Mouse (Mus musculus) ovary, postnatal 36 days (tissue): ENCODE measurements around the gene Lrp5.
A peak's percentile ranks its signal among the peaks of the same experiment; 100 is the strongest.

Source experiments
- DNase-seq: peaks from one replicate; pipeline ENCODE4 v3.0.0; 2022; ENCODE audit warnings: low spot score, mixed read lengths

Lrp5 gene

DNA sequence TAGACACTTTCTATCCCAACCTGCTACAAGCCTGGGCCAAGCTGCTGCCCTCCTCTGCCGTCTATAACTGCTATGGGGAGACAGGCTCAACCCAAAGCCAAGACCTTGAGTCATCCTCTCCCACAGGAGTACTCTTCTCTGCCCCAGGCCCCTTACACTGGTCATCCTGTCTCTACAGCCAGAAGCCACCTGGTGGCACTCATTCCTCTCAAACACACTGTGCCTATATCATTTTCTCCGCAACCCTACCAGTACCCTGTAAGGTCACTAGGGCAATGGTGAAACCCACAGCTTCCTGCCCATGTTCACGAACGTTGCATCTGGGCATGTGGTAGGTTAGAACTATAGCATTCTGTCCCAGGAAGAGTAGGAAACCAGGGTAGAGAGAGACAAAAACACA, 31.4 kb downstream of the Lrp5 start:
- DNase-seq, result no peak

- DNase-seq, result peak; percentile 55
Observed at GRCm38 (mm10) chr19:3654058-3654457, 32.3 kb downstream of the Lrp5 start.

DNA sequence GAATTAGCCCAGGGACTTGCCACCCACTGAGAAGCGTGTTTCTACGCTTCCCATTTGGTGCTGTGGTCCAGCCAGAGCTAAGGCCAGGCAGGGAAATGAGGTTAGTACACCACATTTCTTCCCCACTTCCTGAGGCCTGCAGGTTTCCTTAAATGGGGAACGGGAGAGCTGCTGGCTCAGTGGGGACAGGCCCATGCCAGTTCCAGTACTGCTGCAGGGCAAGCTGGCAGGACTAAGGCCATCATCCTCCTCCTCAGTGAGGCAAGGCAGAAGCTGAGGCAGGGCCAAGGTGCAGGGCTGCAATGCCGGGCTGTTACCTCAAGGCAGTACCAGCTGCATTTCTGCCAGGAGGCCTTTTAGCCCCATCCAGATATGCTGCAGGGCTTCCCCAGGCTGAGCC, 32.9 kb downstream of the Lrp5 start:
- no peak for DNase-seq

- no peak for DNase-seq
Observed at GRCm38 (mm10) chr19:3651989-3652388, 34.4 kb downstream of the Lrp5 start.

DNA sequence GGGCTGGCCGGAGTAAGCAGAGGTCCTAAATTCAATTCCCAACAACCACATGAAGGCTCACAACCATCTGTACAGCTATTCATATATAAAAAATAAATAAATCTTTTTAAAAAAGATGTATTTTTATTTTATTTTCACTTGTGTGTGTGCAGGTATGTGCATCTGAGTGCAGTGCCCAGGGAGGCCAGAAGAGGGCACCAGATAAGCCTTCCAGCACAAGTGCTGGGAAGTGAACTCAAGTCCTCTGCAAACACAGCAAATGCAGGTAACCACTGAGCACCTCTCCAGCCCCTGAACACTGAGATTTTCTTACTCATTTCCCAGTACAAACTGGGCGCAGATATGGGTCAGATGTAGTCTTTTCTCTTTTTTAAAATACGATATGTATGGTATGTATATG, 35.1 kb downstream of the Lrp5 start:
- no peak for DNase-seq

DNA sequence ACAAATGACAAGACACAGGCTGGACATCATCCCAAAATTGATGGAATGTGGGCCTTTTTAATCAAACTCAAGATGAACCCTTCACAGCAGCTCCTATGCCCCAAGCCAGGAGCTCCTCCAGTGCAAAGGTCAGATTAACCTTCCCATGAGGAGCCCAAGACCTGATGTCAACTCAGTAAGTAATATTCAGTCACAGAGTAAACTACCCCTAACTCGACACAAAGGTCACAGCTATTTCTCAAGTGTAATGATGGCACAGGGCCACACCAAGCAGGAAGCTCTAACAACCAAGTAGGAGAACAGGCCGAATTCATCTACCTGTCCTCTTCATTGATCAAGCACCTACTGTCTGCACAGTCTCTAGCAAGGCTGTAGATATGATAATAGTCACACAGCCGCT, 35.9 kb downstream of the Lrp5 start:
- no peak for DNase-seq

GRCm38 (mm10) chr19:3648830-3649450, 37.4 kb downstream of the Lrp5 start:
- DNase-seq, result no peak

- no peak for DNase-seq
Observed at GRCm38 (mm10) chr19:3647999-3648398, 38.4 kb downstream of the Lrp5 start.

GRCm38 (mm10) chr19:3645813-3646212, 40.6 kb downstream of the Lrp5 start:
- no peak for DNase-seq

DNA sequence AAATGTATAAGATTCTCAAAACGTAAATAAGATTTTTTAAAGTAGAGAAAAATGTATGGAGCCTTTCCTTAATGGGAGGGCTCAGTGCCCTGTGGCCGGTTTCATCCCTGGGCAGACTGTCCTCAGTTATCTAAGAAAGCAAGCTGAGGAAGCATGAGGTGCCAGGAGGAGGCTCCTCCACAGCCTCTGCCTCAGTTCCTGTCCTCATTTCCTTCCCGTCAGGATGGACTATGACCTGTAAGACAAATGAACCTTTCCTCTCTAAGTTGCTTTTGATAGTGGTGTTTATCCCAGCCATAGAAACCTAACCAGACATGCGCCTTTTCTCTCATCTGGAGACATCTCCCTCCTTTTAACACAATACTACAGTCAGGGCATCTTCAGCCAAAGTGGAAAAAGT, 41.0 kb downstream of the Lrp5 start:
- DNase-seq, result no peak

- no peak for DNase-seq
Observed at GRCm38 (mm10) chr19:3639561-3639960, 46.8 kb downstream of the Lrp5 start.

GRCm38 (mm10) chr19:3638698-3639097, 47.7 kb downstream of the Lrp5 start:
- peak; percentile 81 for DNase-seq

DNA sequence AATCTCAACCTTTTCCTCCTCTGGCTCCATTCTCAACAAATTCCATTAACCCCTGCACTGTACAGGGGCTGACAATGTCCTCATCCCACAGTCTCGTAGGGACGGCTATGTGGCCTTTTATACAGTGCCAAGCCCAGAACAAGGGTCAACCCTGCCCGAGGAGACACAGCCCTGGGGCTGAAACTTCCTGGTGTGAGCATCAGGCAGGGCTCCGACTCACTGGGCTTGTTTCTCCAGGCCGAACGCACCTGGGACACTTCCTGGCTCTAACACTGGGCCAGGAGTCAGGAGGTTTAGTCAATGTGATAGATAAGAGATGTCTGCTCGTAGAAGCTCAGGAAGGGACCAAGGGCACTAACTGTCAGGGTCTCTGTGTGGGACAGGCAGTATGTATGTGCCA, 54.3 kb downstream of the Lrp5 start:
- DNase-seq, result no peak

GRCm38 (mm10) chr19:3631431-3631830, 54.9 kb downstream of the Lrp5 start:
- DNase-seq, result no peak

- no peak for DNase-seq
Observed at GRCm38 (mm10) chr19:3630486-3630885, 55.9 kb downstream of the Lrp5 start.

DNA sequence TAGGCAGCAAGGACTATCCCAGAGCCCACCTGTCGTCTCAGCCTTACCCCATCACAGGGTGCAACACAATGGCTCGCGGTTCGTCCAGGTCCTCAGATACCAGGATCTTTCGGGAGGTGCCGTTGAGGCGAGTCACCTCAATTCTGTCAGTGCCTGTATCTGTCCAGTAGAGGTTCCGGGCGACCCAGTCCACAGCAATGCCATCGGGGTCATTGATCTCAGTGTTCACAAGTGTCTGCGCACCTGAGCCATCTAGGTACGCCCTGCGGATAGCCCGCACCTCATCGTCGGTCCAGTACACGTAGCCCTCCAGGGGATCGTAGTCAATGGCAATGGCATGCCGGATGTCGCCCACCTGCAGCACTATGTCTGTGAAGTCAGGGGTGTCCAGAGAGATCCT, 56.3 kb downstream of the Lrp5 start:
- DNase-seq, result no peak

- DNase-seq, result no peak
Observed at GRCm38 (mm10) chr19:3628223-3628622, 58.1 kb downstream of the Lrp5 start.

- DNase-seq, result no peak
Observed at GRCm38 (mm10) chr19:3625111-3625510, 61.3 kb downstream of the Lrp5 start.

GRCm38 (mm10) chr19:3623824-3624223, 62.5 kb downstream of the Lrp5 start:
- peak; percentile 61 for DNase-seq

DNA sequence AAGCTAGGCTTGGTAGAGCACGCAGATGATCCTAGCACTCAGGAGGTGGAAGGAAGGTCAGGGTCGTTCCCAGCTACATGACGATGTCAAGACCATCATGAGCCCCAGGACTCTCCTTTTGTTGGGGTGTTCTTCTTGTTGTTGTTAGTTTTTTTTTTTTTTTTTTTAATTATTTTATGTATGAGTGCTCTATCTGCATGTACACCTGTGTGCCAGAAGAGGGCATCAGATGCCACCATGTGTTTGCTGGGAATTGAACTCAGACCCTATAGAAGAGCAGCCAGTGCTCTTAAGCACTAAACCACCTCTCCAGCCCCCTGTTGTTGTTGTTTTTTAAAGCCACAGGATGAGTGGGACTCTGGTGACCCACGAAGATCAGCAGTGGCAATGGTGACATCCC, 63.1 kb downstream of the Lrp5 start:
- no peak for DNase-seq

- no peak for DNase-seq
Observed at GRCm38 (mm10) chr19:3620871-3621270, 65.5 kb downstream of the Lrp5 start.

DNA sequence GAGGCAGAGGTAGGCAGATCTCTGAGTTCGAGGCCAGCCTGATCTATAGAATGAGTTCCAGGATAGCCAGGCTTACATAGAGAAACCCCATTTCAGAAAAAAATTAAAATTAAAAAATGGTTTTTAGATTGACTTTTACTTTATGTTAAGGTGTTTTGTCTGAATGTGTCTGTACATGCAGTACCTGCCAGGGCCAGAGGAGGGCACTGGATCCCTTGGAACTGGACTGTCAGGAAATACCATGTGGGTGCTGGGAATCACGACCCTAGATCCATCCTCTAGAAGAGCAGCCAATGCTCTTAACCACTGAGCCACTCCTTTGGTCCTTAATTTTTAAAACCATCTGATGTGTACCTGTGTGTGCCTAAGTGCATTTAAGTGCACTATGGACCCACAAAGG, 67.0 kb downstream of the Lrp5 start:
- no peak for DNase-seq

- no peak for DNase-seq
Observed at GRCm38 (mm10) chr19:3613991-3614390, 72.4 kb downstream of the Lrp5 start.

GRCm38 (mm10) chr19:3612534-3613273, 73.7 kb downstream of the Lrp5 start:
- no peak for DNase-seq
